Mouse (Mus musculus): Measurements from ENCODE around the gene Pth2. TPM values are rescaled to one million over a fixed set of nuclear protein-coding genes. Genes with fewer than 3 reads are reported as not detected.
"Not testable (repeated sequence)": the region's sequence is repeated elsewhere in the genome, so short reads cannot be mapped to it uniquely, and the experiment has no call there.

Pth2 gene
- not detected for total RNA-seq (2022)

GRCm38 (mm10) chr7:45180896-45181477 lies at the start of gene Pth2:
Pth2 (plus strand) TSS chr7:45180995.
- DNase-seq: no peak

- no peak for DNase-seq
Observed at GRCm38 (mm10) chr7:45131850-45132249, 48.9 kb upstream of the Pth2 start.

- DNase-seq: no peak
Observed at GRCm38 (mm10) chr7:45133446-45134159, 47.2 kb upstream of the Pth2 start.

GRCm38 (mm10) chr7:45134544-45135026 lies 46.2 kb upstream of the Pth2 start:
- DNase-seq: no peak

GRCm38 (mm10) chr7:45135370-45135769 lies 45.4 kb upstream of the Pth2 start:
- DNase-seq: no peak

- peak; percentile 92 for DNase-seq
Observed at GRCm38 (mm10) chr7:45135993-45136567, 44.7 kb upstream of the Pth2 start, which contains the start of the genes Gm45713 and Flt3l. Gm45713 (minus strand) TSS chr7:45136231. Flt3l (minus strand) TSS chr7:45136432.

GRCm38 (mm10) chr7:45137171-45138006 lies 43.4 kb upstream of the Pth2 start:
- no peak for DNase-seq

- DNase-seq: no peak
Observed at GRCm38 (mm10) chr7:45138403-45138802, 42.4 kb upstream of the Pth2 start.

- peak; percentile 74 for DNase-seq
Observed at GRCm38 (mm10) chr7:45139904-45140723, 40.7 kb upstream of the Pth2 start.

- DNase-seq: no peak
Observed at GRCm38 (mm10) chr7:45141319-45141718, 39.5 kb upstream of the Pth2 start.

GRCm38 (mm10) chr7:45141914-45142313 lies 38.9 kb upstream of the Pth2 start:
- DNase-seq: no peak

GRCm38 (mm10) chr7:45144368-45145174 lies 36.2 kb upstream of the Pth2 start:
- DNase-seq: no peak

GRCm38 (mm10) chr7:45145460-45145859 lies 35.3 kb upstream of the Pth2 start:
- DNase-seq: no peak

GRCm38 (mm10) chr7:45147267-45147666 lies 33.5 kb upstream of the Pth2 start:
- DNase-seq: no peak

GRCm38 (mm10) chr7:45147899-45148298 lies 32.9 kb upstream of the Pth2 start:
- DNase-seq: no peak

- DNase-seq: no peak
Observed at GRCm38 (mm10) chr7:45148534-45149098, 32.2 kb upstream of the Pth2 start.

GRCm38 (mm10) chr7:45149545-45149944 lies 31.2 kb upstream of the Pth2 start:
- no peak for DNase-seq

GRCm38 (mm10) chr7:45150321-45150720 lies 30.5 kb upstream of the Pth2 start:
- no peak for DNase-seq

GRCm38 (mm10) chr7:45151303-45151702 lies 29.5 kb upstream of the Pth2 start:
- no peak for DNase-seq

- not testable (repeated sequence) for DNase-seq
Observed at GRCm38 (mm10) chr7:45153052-45153451, 27.7 kb upstream of the Pth2 start.

- no peak for DNase-seq
Observed at GRCm38 (mm10) chr7:45153586-45153985, 27.2 kb upstream of the Pth2 start.

Data from adrenal gland, adult 8-10 months (tissue).